Mouse (Mus musculus) liver, adult 2 months (tissue): ENCODE data around the gene Erg.

ENCODE experiments used
- CTCF ChIP-seq: fragments of 200-500 bp; IDR thresholded peaks from 2 replicates; pipeline ENCODE4 v1.5.1; 2011; ENCODE audit warnings: low read depth, low read length, control low read depth
- POLR2A ChIP-seq: fragments of 200-500 bp; IDR thresholded peaks from 2 replicates; pipeline ENCODE4 v1.6.1; 2011; ENCODE audit warnings: low read length, control low read depth; ENCODE audit not compliant: insufficient read depth; ENCODE audit errors: extremely low read depth

GRCm38 (mm10) chr16:95550496-95550895 is 35.9 kb downstream of the Erg start:
- TF ChIP-seq POLR2A (no peak), CTCF (no peak)
